Mouse (Mus musculus) heart, postnatal 0 days (tissue): ENCODE results near the gene Brat1.

Experiments
- CTCF ChIP-seq: IDR thresholded peaks from 2 replicates; pipeline ENCODE4 v1.5.1; 2016; ENCODE audit warnings: antibody characterized with exemption, control low read depth, low read depth
- EP300 ChIP-seq: IDR thresholded peaks from 2 replicates; pipeline ENCODE4 v1.6.1; 2016; ENCODE audit warnings: antibody characterized with exemption, low read depth

GRCm38 (mm10) chr5:140741877-140742276, 37.1 kb downstream of the Brat1 start:
- peak; percentile 30 for TF ChIP-seq CTCF
- no peak for TF ChIP-seq EP300
